Mouse (Mus musculus) cortical plate, adult 2 months (tissue): ENCODE measurements around the gene B4galt7.

ENCODE experiments used
- CTCF ChIP-seq: fragments of 200-500 bp; IDR thresholded peaks from 2 replicates; pipeline ENCODE4 v1.5.1; 2011; ENCODE audit warnings: mild to moderate bottlenecking, control low read depth, low read length; ENCODE audit not compliant: insufficient read depth; ENCODE audit errors: extremely low read depth
- POLR2A ChIP-seq: fragments of 200-500 bp; IDR thresholded peaks from 2 replicates; pipeline ENCODE4 v1.6.1; 2011; ENCODE audit warnings: mild to moderate bottlenecking, low read length, control low read depth; ENCODE audit not compliant: insufficient read depth; ENCODE audit errors: extremely low read depth

DNA sequence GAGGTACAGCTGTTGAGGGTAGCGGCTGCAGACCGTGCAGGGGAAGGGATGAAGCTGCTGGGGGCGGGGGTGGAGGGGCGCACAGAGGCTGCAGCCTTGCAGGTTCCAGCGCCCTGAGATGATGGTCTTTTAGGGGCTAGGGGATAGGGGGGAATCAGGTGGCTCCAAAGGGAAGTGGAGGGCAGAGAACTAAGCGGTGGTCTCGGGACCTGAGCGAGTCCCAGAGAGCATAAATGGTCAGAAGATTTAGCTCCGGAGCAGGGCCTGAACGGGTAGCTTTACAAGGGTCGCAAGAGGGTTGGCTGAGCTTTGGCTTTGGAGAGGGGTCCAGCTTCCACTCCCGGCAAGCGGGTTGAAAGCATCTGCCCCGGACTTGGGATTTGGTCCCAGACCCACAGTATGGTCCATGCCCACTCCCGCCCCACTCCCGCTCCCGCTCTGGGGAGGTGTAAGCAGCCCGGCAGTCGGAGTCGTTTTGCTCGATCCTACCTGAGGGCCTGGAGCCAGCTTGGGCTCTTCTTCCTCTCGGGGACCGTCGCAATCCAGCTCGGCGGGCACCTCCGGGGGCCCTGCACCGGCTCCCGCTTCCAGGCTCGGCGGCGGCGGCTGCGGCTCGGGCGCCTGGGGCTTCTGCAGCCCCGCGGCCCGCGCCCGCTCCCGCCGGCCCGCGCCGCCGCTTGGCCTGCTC is 29.3 kb upstream of the B4galt7 start:
- TF ChIP-seq POLR2A (no peak), CTCF (no peak)
